Mouse (Mus musculus): Measurements from ENCODE around the gene Plcd1. TPM values are rescaled to one million over a fixed set of nuclear protein-coding genes. Genes with fewer than 3 reads are reported as not detected.

Plcd1 gene
- polyA plus RNA-seq (2016; fragmentation: Nextera tagmentation; extraction: Ambion mirVana): 26.6 and 27.8 TPM in 2 replicates

GRCm38 (mm10) chr9:119093419-119094295 is at the start of gene Plcd1:
Gene Plcd1, minus strand, starts transcription at chr9:119093502.
- peak within 1 kb of the TSS; percentile 88 for H3K4me2 ChIP-seq (replicated peaks)
- ATAC-seq (ENCODE audit: insufficient number of reproducible peaks, insufficient read depth, low FRiP score, low TSS enrichment): peak; percentile 66
- 7% methylated on average over 45 of the region's 45 CpGs for WGBS
- H3K9ac ChIP-seq: peak within 1 kb of the TSS; percentile 64
- no peaks in the 10 kb centered on the region for H3K9me3 ChIP-seq
- H3K36me3 ChIP-seq: no peaks in the 10 kb centered on the region
- H3K27ac ChIP-seq: no peak within 1 kb of the TSS
- H3K4me3 ChIP-seq: peak within 1 kb of the TSS; percentile 59
- peaks cover 22% of the 10 kb centered on the region for H3K4me1 ChIP-seq
- H3K27me3 ChIP-seq: peaks cover 23% of the 10 kb centered on the region

DNA sequence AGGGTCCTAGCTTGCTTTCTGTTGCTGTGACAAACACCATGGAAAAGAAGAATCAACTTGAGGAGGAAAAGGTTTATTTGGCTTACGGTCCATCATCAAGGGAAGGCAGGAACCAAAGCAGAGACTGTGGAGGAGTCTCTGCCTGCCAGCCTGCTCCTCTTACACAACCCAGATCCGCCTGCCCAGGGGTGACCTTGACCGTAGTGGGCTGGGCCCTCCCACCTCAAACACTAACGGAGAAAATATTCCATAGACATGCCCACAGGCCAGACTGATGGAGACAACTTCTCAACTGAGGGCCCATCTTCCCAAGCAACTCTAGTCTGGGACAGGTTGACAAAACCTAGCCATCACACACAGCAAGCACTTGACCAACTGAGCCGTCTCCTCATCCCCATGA is 48.8 kb upstream of the Plcd1 start:
- H3K4me1 ChIP-seq: no peaks in the 10 kb centered on the region
- H3K4me3 ChIP-seq: no peak overlapping the region
- H3K9me3 ChIP-seq: no peaks in the 10 kb centered on the region
- no peak overlapping the region for H3K27ac ChIP-seq
- 79% methylated on average over 5 of the region's 5 CpGs for WGBS
- H3K4me2 ChIP-seq (replicated peaks): no peak overlapping the region
- no peak for ATAC-seq (ENCODE audit: insufficient number of reproducible peaks, insufficient read depth, low FRiP score, low TSS enrichment)
- no peak overlapping the region for H3K9ac ChIP-seq
- H3K36me3 ChIP-seq: no peaks in the 10 kb centered on the region
- no peaks in the 10 kb centered on the region for H3K27me3 ChIP-seq

- 85% methylated on average over 2 of the region's 2 CpGs for WGBS
Observed at GRCm38 (mm10) chr9:119138836-119139235, 45.5 kb upstream of the Plcd1 start.

GRCm38 (mm10) chr9:119130692-119131091 is 37.4 kb upstream of the Plcd1 start:
- no peak for ATAC-seq (ENCODE audit: insufficient number of reproducible peaks, insufficient read depth, low FRiP score, low TSS enrichment)
- 66% methylated on average over 5 of the region's 5 CpGs for WGBS
- Histone ChIP-seq H3K36me3 (no peaks in the 10 kb centered on the region), H3K4me1 (no peaks in the 10 kb centered on the region; the same call in 1 of the 2 replicates), H3K9me3 (no peaks in the 10 kb centered on the region), H3K27me3 (no peaks in the 10 kb centered on the region), H3K4me2 (replicated peaks) (no peak overlapping the region), H3K27ac (no peak overlapping the region), H3K4me3 (no peak overlapping the region), H3K9ac (no peak overlapping the region)

More at GRCm38 (mm10) chr9:119138836-119139235, 45.5 kb upstream of the Plcd1 start:
- H3K4me1 ChIP-seq: no peaks in the 10 kb centered on the region
- H3K27me3 ChIP-seq: no peaks in the 10 kb centered on the region
- no peak overlapping the region for H3K4me2 ChIP-seq (replicated peaks)
- no peaks in the 10 kb centered on the region for H3K9me3 ChIP-seq
- no peak overlapping the region for H3K9ac ChIP-seq
- no peak for ATAC-seq (ENCODE audit: insufficient number of reproducible peaks, insufficient read depth, low FRiP score, low TSS enrichment)
- no peaks in the 10 kb centered on the region for H3K36me3 ChIP-seq
- H3K4me3 ChIP-seq: no peak overlapping the region
- H3K27ac ChIP-seq: no peak overlapping the region

DNA sequence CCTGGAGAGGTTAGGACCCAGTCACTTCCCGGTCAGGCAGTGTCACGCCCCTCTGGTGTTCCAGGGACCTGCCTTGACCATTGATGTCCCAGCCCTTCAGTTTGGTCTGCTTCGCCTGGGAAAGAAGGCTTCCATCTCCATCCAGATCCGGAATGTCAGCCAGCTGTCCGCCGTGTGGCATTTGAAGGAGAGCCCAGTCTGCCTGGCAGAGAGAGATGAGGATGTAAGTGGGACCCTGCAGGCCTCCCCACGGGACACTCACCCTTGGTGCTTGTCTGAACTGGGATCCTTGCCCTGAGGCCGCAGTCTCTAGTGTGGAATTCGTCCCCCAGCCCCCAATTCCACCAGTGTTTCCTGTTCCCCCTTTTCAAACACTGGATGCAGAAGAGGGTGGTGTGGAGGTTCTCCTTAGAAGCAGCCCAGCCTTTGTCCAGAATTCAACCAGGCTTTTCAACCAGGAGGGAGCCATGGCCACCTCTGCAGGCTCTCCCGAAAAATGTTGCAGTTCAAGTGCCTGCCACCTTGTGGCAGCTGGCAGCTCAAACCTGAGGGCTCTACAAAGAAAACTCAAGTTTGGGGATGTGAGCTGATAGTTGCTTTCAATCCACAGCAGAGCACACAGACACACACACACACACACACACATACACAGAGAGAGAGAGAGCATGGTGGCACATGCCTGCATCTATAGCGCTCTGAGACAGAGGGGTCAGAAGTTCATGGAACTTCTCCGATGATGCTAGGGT is 35.3 kb upstream of the Plcd1 start:
- 77% methylated on average over 12 of the region's 12 CpGs for WGBS
- H3K4me3 ChIP-seq: no peak overlapping the region
- H3K27me3 ChIP-seq: no peaks in the 10 kb centered on the region
- H3K27ac ChIP-seq: no peak overlapping the region
- H3K4me2 ChIP-seq (replicated peaks): no peak overlapping the region
- no peaks in the 10 kb centered on the region; the same call in 1 of the 2 replicates for H3K4me1 ChIP-seq
- H3K36me3 ChIP-seq: no peaks in the 10 kb centered on the region
- H3K9ac ChIP-seq: no peak overlapping the region
- H3K9me3 ChIP-seq: no peaks in the 10 kb centered on the region
- no peak for ATAC-seq (ENCODE audit: insufficient number of reproducible peaks, insufficient read depth, low FRiP score, low TSS enrichment)

- H3K9ac ChIP-seq: no peak overlapping the region
- 0 out of 2 replicates have a peak, but pooled peaks cover 3% of the 10 kb centered on the region for H3K4me1 ChIP-seq
- no peaks in the 10 kb centered on the region for H3K9me3 ChIP-seq
- no peak overlapping the region for H3K4me2 ChIP-seq (replicated peaks)
- no peak overlapping the region for H3K4me3 ChIP-seq
- no peak for ATAC-seq (ENCODE audit: insufficient number of reproducible peaks, insufficient read depth, low FRiP score, low TSS enrichment)
- no peaks in the 10 kb centered on the region for H3K36me3 ChIP-seq
- WGBS: 77% methylated on average over 18 of the region's 18 CpGs
- no peaks in the 10 kb centered on the region for H3K27me3 ChIP-seq
- no peak overlapping the region for H3K27ac ChIP-seq
Observed at GRCm38 (mm10) chr9:119122596-119123369, 29.5 kb upstream of the Plcd1 start.

DNA sequence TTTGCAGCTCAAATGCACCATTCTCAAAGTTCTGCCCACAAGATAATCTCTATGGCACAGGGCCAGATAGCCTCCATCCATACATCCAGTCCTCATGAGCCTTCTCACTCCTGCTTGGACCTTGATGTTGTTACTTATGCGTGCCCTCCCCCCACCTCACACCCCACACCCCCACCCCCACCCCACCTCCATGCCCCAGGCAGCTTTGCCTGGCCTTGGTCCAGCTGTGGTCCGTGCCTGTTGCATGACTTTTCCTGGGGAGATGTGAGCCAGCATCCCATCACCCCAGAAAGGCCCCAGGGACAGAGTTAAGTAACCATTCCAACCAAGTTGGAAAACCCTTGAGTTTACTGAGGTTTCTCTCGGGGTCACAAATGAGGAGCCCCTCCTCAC is 26.9 kb upstream of the Plcd1 start:
- no peak for ATAC-seq (ENCODE audit: insufficient number of reproducible peaks, insufficient read depth, low FRiP score, low TSS enrichment)
- 73% methylated on average over 3 of the region's 3 CpGs for WGBS

DNA sequence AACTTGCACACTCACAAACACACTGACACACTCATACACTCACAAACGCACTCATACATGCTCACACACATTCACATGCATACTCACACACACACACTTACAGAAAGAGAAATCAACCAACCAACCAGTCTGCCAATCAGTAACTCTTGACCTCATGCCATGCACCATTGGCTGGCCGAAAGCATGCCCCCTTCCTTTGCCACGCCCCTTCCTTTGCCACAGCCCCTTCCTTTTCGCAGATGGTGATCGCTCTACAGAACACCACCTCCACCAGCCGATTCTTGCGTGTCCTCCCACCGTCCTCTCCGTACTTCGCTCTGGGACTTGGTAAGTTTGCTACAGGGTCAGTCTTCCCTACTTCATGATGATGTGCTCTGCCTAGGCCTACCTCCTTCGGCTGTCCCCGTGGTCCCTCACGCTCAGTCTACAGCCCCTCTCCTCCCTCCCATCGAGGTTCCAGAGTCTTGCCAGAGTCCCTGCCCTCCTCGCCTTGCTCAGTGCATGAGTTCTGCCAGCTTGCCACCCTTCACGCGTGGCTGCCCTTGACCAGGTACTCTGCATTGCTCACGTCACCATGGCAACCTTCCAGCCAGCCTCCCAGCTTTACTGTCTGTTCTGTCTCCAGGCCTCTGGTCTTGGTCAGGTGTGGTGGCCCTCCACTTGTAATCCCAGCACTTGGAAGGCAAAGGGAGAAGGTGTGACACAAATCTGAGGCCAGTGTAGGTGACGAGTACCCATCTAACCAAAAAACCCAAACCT is 26.3 kb upstream of the Plcd1 start:
- WGBS: 88% methylated on average over 19 of the region's 19 CpGs
- Histone ChIP-seq H3K9ac (no peak overlapping the region), H3K9me3 (no peaks in the 10 kb centered on the region), H3K36me3 (no peaks in the 10 kb centered on the region), H3K4me3 (no peak overlapping the region), H3K27ac (no peak overlapping the region), H3K4me2 (replicated peaks) (no peak overlapping the region), H3K4me1 (0 out of 2 replicates have a peak, but pooled peaks cover 3% of the 10 kb centered on the region), H3K27me3 (no peaks in the 10 kb centered on the region)
- no peak for ATAC-seq (ENCODE audit: insufficient number of reproducible peaks, insufficient read depth, low FRiP score, low TSS enrichment)

More for the DNA sequence above, 26.9 kb upstream of the Plcd1 start:
- Histone ChIP-seq H3K36me3 (no peaks in the 10 kb centered on the region), H3K4me1 (0 out of 2 replicates have a peak, but pooled peaks cover 3% of the 10 kb centered on the region), H3K4me2 (replicated peaks) (no peak overlapping the region), H3K4me3 (no peak overlapping the region), H3K9ac (no peak overlapping the region), H3K27ac (no peak overlapping the region), H3K9me3 (no peaks in the 10 kb centered on the region), H3K27me3 (no peaks in the 10 kb centered on the region)

DNA sequence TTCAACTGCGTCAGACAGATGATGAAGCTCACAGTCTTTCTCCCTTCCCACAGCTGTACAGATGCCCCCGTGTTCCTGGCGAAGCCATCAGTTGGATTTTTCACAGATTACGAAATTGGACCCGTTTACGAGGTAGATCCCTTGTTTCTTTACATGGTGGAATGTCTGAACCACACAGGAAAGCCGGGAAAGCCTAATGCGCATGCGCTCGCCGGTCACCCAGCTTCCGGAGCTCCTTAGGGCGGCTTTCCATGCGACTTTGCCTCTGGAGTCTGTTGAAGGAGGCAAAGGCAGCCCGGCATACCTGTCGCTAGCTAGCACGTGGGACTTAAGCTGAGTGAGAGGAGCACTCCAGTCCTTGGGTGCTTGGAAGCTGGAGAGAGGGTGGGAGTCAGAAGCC is 21.6 kb upstream of the Plcd1 start:
- Histone ChIP-seq H3K4me1 (peaks cover 13% of the 10 kb centered on the region), H3K27me3 (no peaks in the 10 kb centered on the region), H3K4me2 (replicated peaks) (no peak overlapping the region), H3K9me3 (no peaks in the 10 kb centered on the region), H3K27ac (no peak overlapping the region), H3K9ac (no peak overlapping the region), H3K4me3 (no peak overlapping the region), H3K36me3 (no peaks in the 10 kb centered on the region)
- WGBS: 83% methylated on average over 17 of the region's 17 CpGs
- ATAC-seq (ENCODE audit: insufficient number of reproducible peaks, insufficient read depth, low FRiP score, low TSS enrichment): no peak

- no peaks in the 10 kb centered on the region for H3K27me3 ChIP-seq
- peaks cover 23% of the 10 kb centered on the region for H3K4me1 ChIP-seq
- no peaks in the 10 kb centered on the region for H3K9me3 ChIP-seq
- WGBS: 40% methylated on average over 3 of the region's 3 CpGs
- no peak overlapping the region for H3K4me2 ChIP-seq (replicated peaks)
- ATAC-seq (ENCODE audit: insufficient number of reproducible peaks, insufficient read depth, low FRiP score, low TSS enrichment): no peak
- no peak overlapping the region for H3K9ac ChIP-seq
- H3K4me3 ChIP-seq: no peak overlapping the region
- peak overlapping the region; percentile 56; the same call in 1 of the 2 replicates for H3K27ac ChIP-seq
- no peaks in the 10 kb centered on the region for H3K36me3 ChIP-seq
Observed at GRCm38 (mm10) chr9:119110640-119111039, 17.3 kb upstream of the Plcd1 start.
